Mouse (Mus musculus): Measurements from ENCODE around the gene Fbln7. TPM values are rescaled to one million over a fixed set of nuclear protein-coding genes. Genes with fewer than 3 reads are reported as not detected.

The Fbln7 gene
- polyA plus RNA-seq, 2 experiments, result 8.9 to 15.0 TPM

DNA sequence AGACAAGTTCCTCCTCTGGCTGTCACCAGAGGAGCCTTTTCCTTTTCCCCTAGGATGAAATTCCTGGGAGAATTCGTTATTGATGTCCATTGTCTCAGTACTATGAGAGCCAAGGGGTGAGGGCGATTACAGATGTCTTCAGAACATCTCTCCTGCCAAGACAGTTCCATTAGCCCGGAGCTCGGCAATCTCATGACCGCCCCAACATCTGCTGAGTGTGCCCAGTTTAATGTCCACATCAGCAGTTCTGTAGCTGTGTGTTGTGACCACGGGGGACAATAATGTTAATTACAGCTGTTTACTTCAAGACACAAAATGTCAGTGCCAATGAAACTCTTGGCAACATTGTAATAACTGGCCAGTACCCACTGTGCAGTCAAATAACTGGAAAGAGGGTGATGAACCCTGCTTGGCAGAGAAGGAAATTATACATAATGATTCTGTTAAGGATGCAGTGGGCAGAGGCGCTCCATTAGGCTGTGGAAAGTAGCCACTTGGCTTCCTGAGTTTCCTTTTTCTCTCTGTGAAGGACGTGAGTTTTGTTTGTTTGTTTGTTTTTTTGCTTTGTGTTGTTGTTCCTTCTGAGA lies 22.5 kb downstream of the Fbln7 start:
- ATAC-seq (ENCODE audit: low FRiP score, low read depth), result no peak
- no peak for TF ChIP-seq POLR2A (IDR thresholded peaks at IDR 0.05; ENCODE audit: borderline replicate concordance, extremely low read depth, insufficient read depth, insufficient read length)
- H3K27me3 ChIP-seq (ENCODE audit: control insufficient read depth, insufficient read depth, low read length), result no peaks in the 10 kb centered on the region
- no peaks in the 10 kb centered on the region for H3K36me3 ChIP-seq (ENCODE audit: control insufficient read depth, insufficient read depth, low read length)
- no peak overlapping the region for H3K9ac ChIP-seq (ENCODE audit: low read depth, low read length, severe bottlenecking)
- WGBS, result 76% methylated on average over 8 of the region's 8 CpGs
- no peak overlapping the region for H3K27ac ChIP-seq (replicated peaks; ENCODE audit: low read depth, low read length)
- H3K4me3 ChIP-seq (replicated peaks; ENCODE audit: low read length), result no peak overlapping the region
- no peak overlapping the region for H3K4me2 ChIP-seq (replicated peaks; ENCODE audit: low read depth, low read length, severe bottlenecking)
- H3K4me1 ChIP-seq (ENCODE audit: control insufficient read depth, insufficient read depth, low read length), result no peaks in the 10 kb centered on the region
- no peaks in the 10 kb centered on the region for H3K9me3 ChIP-seq (ENCODE audit: control insufficient read depth, low read length)
- no peak for DNase-seq (ENCODE audit: low spot score)

DNA sequence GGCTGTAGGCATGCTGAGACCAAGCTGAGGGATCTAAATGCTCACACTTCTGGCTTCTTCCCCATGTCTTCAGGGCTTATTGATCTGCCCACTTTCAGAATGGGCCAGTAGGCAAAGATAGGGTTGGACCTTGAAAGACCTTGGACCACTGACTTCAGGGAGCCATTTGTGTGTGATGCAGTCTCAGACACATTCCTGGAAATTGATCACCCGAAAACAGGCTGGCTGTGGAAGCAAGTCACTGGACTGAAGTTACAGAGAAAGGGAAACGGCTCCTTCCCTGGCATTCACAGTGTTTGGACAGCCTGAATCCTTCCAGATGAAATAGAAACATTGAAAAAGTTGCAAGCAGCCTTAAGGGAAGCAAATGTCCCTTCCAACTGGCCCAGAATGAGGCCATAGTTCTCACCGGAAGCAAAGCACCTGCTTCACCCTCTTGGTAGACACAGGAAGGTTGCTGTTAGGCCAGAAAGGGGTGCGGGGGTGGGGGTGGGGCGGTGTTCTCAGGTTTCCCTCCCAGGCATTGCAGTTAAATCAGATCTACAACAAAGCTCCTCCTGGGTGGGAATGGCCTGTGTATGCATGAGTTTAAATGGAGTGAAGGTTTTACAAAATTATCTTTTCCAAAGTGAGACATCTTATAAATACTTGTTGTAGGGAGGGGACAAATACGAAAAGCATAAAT lies 25.2 kb downstream of the Fbln7 start:
- DNase-seq (ENCODE audit: low spot score) (no peak), ATAC-seq (ENCODE audit: low FRiP score, low read depth) (no peak)
- Histone ChIP-seq H3K9ac (ENCODE audit: low read depth, low read length, severe bottlenecking) (no peak overlapping the region), H3K4me3 (replicated peaks; ENCODE audit: low read length) (no peak overlapping the region), H3K27me3 (ENCODE audit: control insufficient read depth, insufficient read depth, low read length) (no peaks in the 10 kb centered on the region), H3K36me3 (ENCODE audit: control insufficient read depth, insufficient read depth, low read length) (no peaks in the 10 kb centered on the region), H3K27ac (replicated peaks; ENCODE audit: low read depth, low read length) (no peak overlapping the region), H3K9me3 (ENCODE audit: control insufficient read depth, low read length) (no peaks in the 10 kb centered on the region), H3K4me2 (replicated peaks; ENCODE audit: low read depth, low read length, severe bottlenecking) (no peak overlapping the region), H3K4me1 (ENCODE audit: control insufficient read depth, insufficient read depth, low read length) (no peaks in the 10 kb centered on the region)
- TF ChIP-seq POLR2A (IDR thresholded peaks at IDR 0.05; ENCODE audit: borderline replicate concordance, extremely low read depth, insufficient read depth, insufficient read length), result no peak
- WGBS, result 57% methylated on average over 6 of the region's 6 CpGs

- Histone ChIP-seq H3K9ac (ENCODE audit: low read depth, low read length, severe bottlenecking) (no peak overlapping the region), H3K27ac (replicated peaks; ENCODE audit: low read depth, low read length) (no peak overlapping the region), H3K9me3 (ENCODE audit: control insufficient read depth, low read length) (no peaks in the 10 kb centered on the region), H3K27me3 (ENCODE audit: control insufficient read depth, insufficient read depth, low read length) (no peaks in the 10 kb centered on the region), H3K4me1 (ENCODE audit: control insufficient read depth, insufficient read depth, low read length) (no peaks in the 10 kb centered on the region), H3K4me3 (replicated peaks; ENCODE audit: low read length) (no peak overlapping the region), H3K4me2 (replicated peaks; ENCODE audit: low read depth, low read length, severe bottlenecking) (no peak overlapping the region), H3K36me3 (ENCODE audit: control insufficient read depth, insufficient read depth, low read length) (no peaks in the 10 kb centered on the region)
- no peak for TF ChIP-seq POLR2A (IDR thresholded peaks at IDR 0.05; ENCODE audit: borderline replicate concordance, extremely low read depth, insufficient read depth, insufficient read length)
- 86% methylated on average over 4 of the region's 4 CpGs for WGBS
- no peak for ATAC-seq (ENCODE audit: low FRiP score, low read depth)
- DNase-seq (ENCODE audit: low spot score), result no peak
Measured at GRCm38 (mm10) chr2:128890661-128891335, 28.0 kb downstream of the Fbln7 start.

DNA sequence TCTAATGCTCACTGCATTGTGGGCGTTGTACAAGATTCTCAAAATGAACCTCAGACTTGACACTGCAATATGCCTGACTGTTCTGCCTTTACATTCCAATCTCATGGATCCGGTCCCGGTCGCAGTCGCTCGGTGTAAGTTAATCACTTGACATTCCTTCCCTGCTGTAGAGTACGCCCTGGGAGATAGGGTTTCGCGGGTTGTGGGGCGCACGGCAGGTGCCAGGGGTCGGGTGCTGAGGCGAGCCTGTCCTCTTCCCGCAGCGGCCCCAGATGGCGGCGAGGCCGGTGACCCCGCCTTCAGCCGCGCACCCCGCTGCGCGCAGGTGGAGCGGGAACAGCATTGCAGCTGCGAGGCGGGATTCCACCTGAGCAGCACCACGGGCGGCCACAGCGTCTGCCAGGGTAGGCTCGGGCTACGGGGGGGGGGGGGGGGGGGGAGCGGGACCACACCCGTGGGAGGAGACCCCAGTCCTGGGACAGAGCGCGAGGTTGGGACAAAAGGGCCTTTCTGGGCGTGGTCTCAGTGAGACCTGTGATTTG lies 29.5 kb downstream of the Fbln7 start:
- DNase-seq (ENCODE audit: low spot score), result peak; percentile 15
- Histone ChIP-seq H3K36me3 (ENCODE audit: control insufficient read depth, insufficient read depth, low read length) (no peaks in the 10 kb centered on the region), H3K9ac (ENCODE audit: low read depth, low read length, severe bottlenecking) (peak overlapping the region; percentile 40), H3K9me3 (ENCODE audit: control insufficient read depth, low read length) (no peaks in the 10 kb centered on the region), H3K27ac (replicated peaks; ENCODE audit: low read depth, low read length) (no peak overlapping the region), H3K4me1 (ENCODE audit: control insufficient read depth, insufficient read depth, low read length) (no peaks in the 10 kb centered on the region), H3K4me3 (replicated peaks; ENCODE audit: low read length) (peak overlapping the region; percentile 34), H3K4me2 (replicated peaks; ENCODE audit: low read depth, low read length, severe bottlenecking) (peak overlapping the region; percentile 60), H3K27me3 (ENCODE audit: control insufficient read depth, insufficient read depth, low read length) (no peaks in the 10 kb centered on the region)
- peak; percentile 74 for ATAC-seq (ENCODE audit: low FRiP score, low read depth)
- no peak for TF ChIP-seq POLR2A (IDR thresholded peaks at IDR 0.05; ENCODE audit: borderline replicate concordance, extremely low read depth, insufficient read depth, insufficient read length)
- 6% methylated on average over 21 of the region's 37 CpGs for WGBS

DNA sequence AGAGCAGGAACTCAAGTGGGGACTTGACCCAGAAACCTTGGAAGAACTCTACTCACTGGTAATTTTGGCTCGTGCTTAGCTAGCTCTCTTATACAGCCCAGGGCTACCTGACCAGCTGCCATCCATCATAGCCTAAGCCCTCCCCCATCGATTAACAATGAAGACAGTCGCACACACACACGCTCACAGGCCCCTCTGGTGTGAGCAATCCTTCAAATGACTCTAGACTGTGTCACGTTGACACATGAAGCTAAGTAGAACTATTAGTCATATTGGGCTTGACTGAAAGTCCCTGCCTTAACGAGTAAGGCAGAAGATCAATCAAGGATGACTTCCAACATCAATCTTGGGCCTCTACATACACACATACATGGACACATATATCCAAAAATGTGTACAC lies 40.1 kb downstream of the Fbln7 start:
- no peak for ATAC-seq (ENCODE audit: low FRiP score, low read depth)
- no peak for DNase-seq (ENCODE audit: low spot score)
- no peak overlapping the region for H3K9ac ChIP-seq (ENCODE audit: low read depth, low read length, severe bottlenecking)
- no peak overlapping the region for H3K4me2 ChIP-seq (replicated peaks; ENCODE audit: low read depth, low read length, severe bottlenecking)
- H3K27ac ChIP-seq (replicated peaks; ENCODE audit: low read depth, low read length), result no peak overlapping the region
- WGBS, result 78% methylated on average over 6 of the region's 6 CpGs
- H3K9me3 ChIP-seq (ENCODE audit: control insufficient read depth, low read length), result peaks cover 3% of the 10 kb centered on the region; the same call in 1 of the 2 replicates
- H3K27me3 ChIP-seq (ENCODE audit: control insufficient read depth, insufficient read depth, low read length), result no peaks in the 10 kb centered on the region
- H3K4me3 ChIP-seq (replicated peaks; ENCODE audit: low read length), result no peak overlapping the region
- H3K4me1 ChIP-seq (ENCODE audit: control insufficient read depth, insufficient read depth, low read length), result no peaks in the 10 kb centered on the region
- no peaks in the 10 kb centered on the region for H3K36me3 ChIP-seq (ENCODE audit: control insufficient read depth, insufficient read depth, low read length)
- no peak for TF ChIP-seq POLR2A (IDR thresholded peaks at IDR 0.05; ENCODE audit: borderline replicate concordance, extremely low read depth, insufficient read depth, insufficient read length)
